Mouse (Mus musculus) 3T3-L1 (cell line): ENCODE results near the gene Ankrd55.

Source experiments
- DNase-seq: peaks from one replicate; pipeline ENCODE4 v3.0.0-alpha.2; 2015; ENCODE audit warnings: low read depth, low spot score

Ankrd55 gene

GRCm38 (mm10) chr13:112342971-112343627, 54.8 kb downstream of the Ankrd55 start:
- no peak for DNase-seq

GRCm38 (mm10) chr13:112343628-112344009, 55.4 kb downstream of the Ankrd55 start:
- peak; percentile 64 for DNase-seq

- no peak for DNase-seq
These were observed 56.1 kb downstream of the Ankrd55 start for GRCm38 (mm10) chr13:112344270-112344864.

- peak; percentile 53 for DNase-seq
These were observed 57.3 kb downstream of the Ankrd55 start for GRCm38 (mm10) chr13:112345542-112345941.

GRCm38 (mm10) chr13:112346031-112346430, 57.8 kb downstream of the Ankrd55 start:
- no peak for DNase-seq

GRCm38 (mm10) chr13:112346659-112347142, 58.5 kb downstream of the Ankrd55 start:
- peak; percentile 81 for DNase-seq

- no peak for DNase-seq
These were observed 60.0 kb downstream of the Ankrd55 start for GRCm38 (mm10) chr13:112348250-112348649.

- no peak for DNase-seq
These were observed 60.7 kb downstream of the Ankrd55 start for GRCm38 (mm10) chr13:112348896-112349484.

GRCm38 (mm10) chr13:112349500-112349899, 61.2 kb downstream of the Ankrd55 start:
- DNase-seq: no peak

- no peak for DNase-seq
These were observed 63.7 kb downstream of the Ankrd55 start for GRCm38 (mm10) chr13:112351943-112352342.

GRCm38 (mm10) chr13:112354109-112354867, 66.0 kb downstream of the Ankrd55 start:
- no peak for DNase-seq

- no peak for DNase-seq
These were observed 66.7 kb downstream of the Ankrd55 start for GRCm38 (mm10) chr13:112354958-112355357.

- no peak for DNase-seq
These were observed 67.7 kb downstream of the Ankrd55 start for GRCm38 (mm10) chr13:112355794-112356486.

- DNase-seq: no peak
These were observed 73.3 kb downstream of the Ankrd55 start for GRCm38 (mm10) chr13:112361575-112361974.

- peak; percentile 95 for DNase-seq
These were observed 75.0 kb downstream of the Ankrd55 start for GRCm38 (mm10) chr13:112363218-112363617.

GRCm38 (mm10) chr13:112363746-112364145, 75.5 kb downstream of the Ankrd55 start:
- DNase-seq: peak; percentile 51

GRCm38 (mm10) chr13:112364698-112365097, 76.4 kb downstream of the Ankrd55 start:
- no peak for DNase-seq

GRCm38 (mm10) chr13:112365303-112365702, 77.1 kb downstream of the Ankrd55 start:
- peak; percentile 72 for DNase-seq

GRCm38 (mm10) chr13:112365762-112366161, 77.5 kb downstream of the Ankrd55 start:
- DNase-seq: peak; percentile 94

GRCm38 (mm10) chr13:112366321-112367029, 78.2 kb downstream of the Ankrd55 start:
- no peak for DNase-seq

- no peak for DNase-seq
These were observed 83.5 kb downstream of the Ankrd55 start for GRCm38 (mm10) chr13:112371729-112372128.
